Mouse (Mus musculus) midbrain, embryonic 13.5 days (tissue): Measurements from ENCODE around the gene Phpt1. TPM values are rescaled to one million over a fixed set of nuclear protein-coding genes. Genes with fewer than 3 reads are reported as not detected.

ENCODE experiments used
- ATAC-seq: fragments of 200-750 bp; cut with Nextera tagmentation; 2 replicates; pipeline ENCODE4 v1.8.0; 2017; ENCODE audit warnings: mild to moderate bottlenecking, moderate TSS enrichment, moderate library complexity
- H3K27ac ChIP-seq: fragments of 300-500 bp; sonication (generic); 2 replicates; pipeline ENCODE4 v1.5.1; 2015; ENCODE audit warnings: inconsistent platforms, mild to moderate bottlenecking, moderate library complexity
- H3K27me3 ChIP-seq: fragments of 300-500 bp; sonication (generic); 2 replicates; pipeline ENCODE4 v1.6.1; 2015; ENCODE audit warnings: mild to moderate bottlenecking, inconsistent platforms
- H3K36me3 ChIP-seq: fragments of 300-500 bp; sonication (generic); 2 replicates; pipeline ENCODE4 v1.6.1; 2015; ENCODE audit warnings: mild to moderate bottlenecking, inconsistent platforms
- H3K4me1 ChIP-seq: fragments of 300-500 bp; sonication (generic); replicated peaks from 2 replicates; pipeline ENCODE4 v1.6.1; 2015; ENCODE audit warnings: inconsistent platforms
- H3K4me2 ChIP-seq: fragments of 300-500 bp; sonication (generic); replicated peaks from 2 replicates; pipeline ENCODE4 v1.6.1; 2015; ENCODE audit warnings: moderate library complexity, mild to moderate bottlenecking, inconsistent platforms
- H3K4me3 ChIP-seq: fragments of 300-500 bp; sonication (generic); replicated peaks from 2 replicates; pipeline ENCODE4 v1.5.1; 2015; ENCODE audit warnings: mild to moderate bottlenecking, inconsistent platforms
- H3K9ac ChIP-seq: fragments of 300-500 bp; sonication (generic); replicated peaks from 2 replicates; pipeline ENCODE4 v1.6.1; 2015; ENCODE audit warnings: mild to moderate bottlenecking, inconsistent platforms
- H3K9me3 ChIP-seq: fragments of 300-500 bp; sonication (generic); 2 replicates; pipeline ENCODE4 v1.6.1; 2016; ENCODE audit warnings: mild to moderate bottlenecking, inconsistent platforms
- WGBS: fragments of 180-500 bp; shearing (Covaris S2); methylation state at CpG from one replicate; pipeline ENCODE4 v1.1.7; 2015; 5-methylcytosine and 5-hydroxymethylcytosine counted together
- polyA plus RNA-seq: library from polyadenylated mRNA; unstranded; fragments of >200 nt; fragmentation: Nextera tagmentation; extraction: Ambion mirVana; gene quantifications from 2 replicates; pipeline ENCODE4 v1.2.1, GENCODE M21; 2015

Phpt1 gene
- polyA plus RNA-seq, 1 experiment from 2014 or later, result 190 TPM

DNA sequence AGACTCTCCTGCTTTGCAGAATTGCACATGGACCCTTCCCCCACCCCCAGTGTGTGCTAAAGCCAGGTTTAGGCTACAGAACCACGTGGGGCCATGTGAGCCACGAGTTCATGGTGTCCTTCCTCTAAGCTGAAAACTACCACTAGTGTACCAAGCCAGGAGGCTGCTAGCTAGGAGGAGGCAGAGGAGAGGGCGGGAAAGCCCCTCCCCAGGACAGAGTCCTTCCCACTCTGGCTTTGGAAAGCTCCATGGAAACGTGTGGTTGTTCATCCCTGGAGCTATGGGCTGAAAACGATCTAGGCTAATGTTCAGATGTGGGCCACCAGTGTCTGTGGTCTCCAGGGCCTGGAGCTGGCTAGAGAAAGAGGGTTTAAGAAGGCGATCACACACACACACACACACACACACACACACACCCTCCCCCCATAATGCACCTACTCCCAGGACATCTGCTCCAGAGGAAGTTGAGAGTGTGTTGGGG lies 5.6 kb upstream of the Phpt1 start:
- Histone ChIP-seq H3K9ac (no peak overlapping the region; the same call in 1 of the 2 replicates), H3K4me1 (peaks cover 69% of the 10 kb centered on the region), H3K4me2 (peak overlapping the region; percentile 75), H3K27me3 (peaks cover 56% of the 10 kb centered on the region), H3K4me3 (peak overlapping the region; percentile 53), H3K27ac (no peak overlapping the region), H3K9me3 (no peaks in the 10 kb centered on the region), H3K36me3 (peaks cover 28% of the 10 kb centered on the region)
- ATAC-seq, result no peak
- WGBS, result 52% methylated on average over 6 of the region's 6 CpGs

- peak overlapping the region; percentile 75 for H3K4me2 ChIP-seq
- WGBS, result 10% methylated on average over 27 of the region's 27 CpGs
- peak overlapping the region; percentile 53 for H3K4me3 ChIP-seq
- H3K27me3 ChIP-seq, result peaks cover 58% of the 10 kb centered on the region
- no peak for ATAC-seq
- peaks cover 21% of the 10 kb centered on the region for H3K36me3 ChIP-seq
- 0 out of 2 replicates have a peak overlapping the region, but pooled peaks have one; percentile 8 for H3K9ac ChIP-seq
- H3K27ac ChIP-seq, result no peak overlapping the region
- H3K9me3 ChIP-seq, result no peaks in the 10 kb centered on the region
- H3K4me1 ChIP-seq, result peaks cover 73% of the 10 kb centered on the region
These were observed 4.9 kb upstream of the Phpt1 start for GRCm38 (mm10) chr2:25579737-25580460.

DNA sequence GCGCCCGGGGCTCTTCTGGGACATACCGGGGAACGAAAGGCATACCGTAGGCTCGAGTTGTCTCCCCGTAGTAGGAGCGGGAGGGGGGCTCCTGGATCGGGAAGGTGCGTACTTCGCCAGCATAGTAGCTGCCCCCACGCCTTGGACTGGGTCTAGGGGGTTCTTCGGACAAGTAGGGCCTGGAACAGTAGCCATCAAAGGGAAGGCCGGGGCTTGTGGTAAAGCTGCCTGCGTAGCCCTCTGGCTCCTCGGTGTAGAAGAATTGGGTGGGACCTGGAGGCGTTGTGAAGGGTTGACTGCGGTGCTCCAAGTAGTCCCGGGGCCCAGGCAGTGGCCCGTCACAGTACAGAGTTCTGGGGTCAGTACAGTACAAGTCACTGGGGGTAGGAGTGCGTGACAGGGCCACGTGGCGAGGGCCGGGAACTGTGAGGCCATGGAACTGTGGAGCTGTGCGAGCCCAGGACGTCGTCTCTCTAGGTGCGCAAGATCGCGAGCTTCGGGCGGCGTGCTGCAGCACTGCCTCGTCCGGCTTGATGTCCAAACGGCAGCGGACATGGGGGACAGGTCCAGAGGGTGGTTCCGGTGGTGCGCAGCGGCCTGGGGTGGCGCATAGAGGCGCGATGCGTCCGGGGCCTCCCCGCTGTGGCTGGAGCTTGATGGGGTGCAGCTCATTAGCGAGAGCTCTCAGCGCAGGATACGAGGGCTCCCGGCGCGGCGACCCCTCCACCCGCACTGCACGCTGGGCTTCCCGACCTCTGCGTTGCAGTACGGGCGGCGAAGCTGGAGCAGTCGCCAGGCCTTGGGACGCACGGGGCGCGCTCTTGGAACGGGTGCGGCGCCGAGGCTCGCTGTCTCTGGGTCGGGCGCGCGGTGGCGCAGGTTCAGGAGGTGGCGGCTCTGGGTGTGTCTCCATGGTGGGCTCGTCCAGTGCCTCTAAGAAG lies 4.0 kb upstream of the Phpt1 start:
- Histone ChIP-seq H3K4me1 (peaks cover 75% of the 10 kb centered on the region), H3K27ac (no peak overlapping the region), H3K36me3 (peaks cover 13% of the 10 kb centered on the region), H3K4me3 (peak overlapping the region; percentile 16), H3K9ac (peak overlapping the region; percentile 8), H3K27me3 (peaks cover 58% of the 10 kb centered on the region), H3K9me3 (no peaks in the 10 kb centered on the region), H3K4me2 (peak overlapping the region; percentile 24)
- ATAC-seq, result no peak
- 6% methylated on average over 77 of the region's 77 CpGs for whole genome bisulfite sequencing

- no peak overlapping the region for H3K9ac ChIP-seq
- WGBS, result 4% methylated on average over 75 of the region's 75 CpGs
- H3K9me3 ChIP-seq, result no peaks in the 10 kb centered on the region
- H3K27me3 ChIP-seq, result peaks cover 58% of the 10 kb centered on the region
- peak overlapping the region; percentile 23 for H3K4me3 ChIP-seq
- no peak for ATAC-seq
- H3K36me3 ChIP-seq, result peaks cover 4% of the 10 kb centered on the region
- H3K4me1 ChIP-seq, result peaks cover 79% of the 10 kb centered on the region
- peak overlapping the region; percentile 46 for H3K4me2 ChIP-seq
- H3K27ac ChIP-seq, result no peak overlapping the region
These were observed 3.1 kb upstream of the Phpt1 start for GRCm38 (mm10) chr2:25577951-25578795.

GRCm38 (mm10) chr2:25576965-25577891 lies 2.2 kb upstream of the Phpt1 start:
- Histone ChIP-seq H3K36me3 (no peaks in the 10 kb centered on the region), H3K4me1 (peaks cover 74% of the 10 kb centered on the region), H3K27me3 (peaks cover 58% of the 10 kb centered on the region), H3K4me3 (peak overlapping the region; percentile 23), H3K9me3 (no peaks in the 10 kb centered on the region), H3K4me2 (peak overlapping the region; percentile 46), H3K9ac (no peak overlapping the region), H3K27ac (no peak overlapping the region)
- 13% methylated on average over 92 of the region's 92 CpGs for WGBS
- no peak for ATAC-seq

DNA sequence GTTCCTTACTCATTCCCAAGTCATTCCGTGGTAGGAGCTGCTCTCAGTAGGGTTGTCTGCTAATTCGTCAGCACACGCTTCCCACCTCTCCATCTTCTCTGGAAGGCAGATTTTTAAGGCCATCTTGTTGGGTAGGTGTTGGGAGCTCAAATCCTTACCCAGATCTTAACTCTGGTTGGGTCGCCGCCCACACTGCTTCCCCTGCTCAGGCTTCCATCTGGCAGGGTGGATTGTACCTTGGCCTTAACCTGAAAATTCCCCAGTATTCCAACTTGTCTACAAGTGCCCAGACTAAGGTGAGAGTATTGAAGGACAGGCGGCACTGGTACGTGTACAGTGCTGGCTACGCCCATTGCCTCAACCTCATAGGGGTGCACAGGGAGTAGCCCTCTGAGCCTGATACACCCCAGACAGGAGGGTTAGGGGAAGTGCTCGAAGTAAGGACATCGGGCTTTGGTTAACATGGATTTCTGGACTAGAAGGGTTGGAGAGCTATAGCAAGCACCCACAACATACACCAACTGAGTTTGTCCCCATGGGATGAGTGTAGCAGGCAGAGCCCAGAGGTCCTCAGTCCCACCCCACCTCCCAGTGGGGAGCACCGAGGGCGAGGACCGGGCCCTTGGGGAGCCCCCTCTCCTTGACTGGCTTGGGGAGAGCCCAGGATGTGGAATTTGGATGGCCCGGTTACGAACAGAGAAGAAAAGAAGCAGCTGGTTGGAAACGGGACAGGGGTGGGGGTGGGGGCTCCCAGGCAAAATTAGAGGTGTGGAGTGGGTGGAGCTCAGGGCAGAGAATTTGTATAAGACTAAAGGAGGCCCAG lies 1.2 kb upstream of the Phpt1 start:
- Histone ChIP-seq H3K27me3 (peaks cover 58% of the 10 kb centered on the region), H3K27ac (no peak overlapping the region), H3K4me3 (peak overlapping the region; percentile 60), H3K9ac (no peak overlapping the region; the same call in 1 of the 2 replicates), H3K4me1 (peaks cover 66% of the 10 kb centered on the region), H3K36me3 (peaks cover 8% of the 10 kb centered on the region; the same call in 1 of the 2 replicates), H3K4me2 (peak overlapping the region; percentile 97), H3K9me3 (no peaks in the 10 kb centered on the region)
- WGBS, result 73% methylated on average over 16 of the region's 16 CpGs
- no peak for ATAC-seq

DNA sequence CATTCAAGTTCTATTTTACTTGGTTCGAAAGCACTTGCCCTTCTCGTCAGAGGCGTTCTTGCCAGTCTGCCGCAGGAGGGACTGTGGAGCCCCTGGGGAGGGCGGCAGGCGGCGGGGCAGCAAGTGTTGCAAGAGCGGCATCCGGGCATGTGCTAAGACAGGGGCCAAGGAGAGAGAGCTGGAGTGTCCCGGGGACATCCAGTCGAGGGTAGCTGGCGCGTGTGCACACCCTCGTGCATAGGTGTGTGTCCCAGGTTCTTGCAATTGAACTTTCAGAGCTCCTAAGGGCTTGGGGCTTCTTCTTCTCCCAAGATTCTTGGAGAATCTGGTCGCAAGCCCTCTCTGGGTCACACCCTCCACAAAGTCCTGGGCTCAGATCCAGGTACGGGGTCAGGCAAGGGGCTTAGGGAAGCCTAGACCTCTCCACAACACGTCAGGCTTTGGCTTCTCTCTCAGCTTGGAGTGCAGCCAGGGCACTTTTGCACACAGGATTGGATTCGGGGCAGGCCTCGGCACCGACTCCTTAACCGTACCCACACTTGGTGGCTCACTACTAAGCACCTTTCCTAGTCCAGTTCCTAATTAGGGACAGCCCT lies 506 bp upstream of the Phpt1 start:
- Histone ChIP-seq H3K4me3 (peak overlapping the region; percentile 60), H3K9ac (peak overlapping the region; percentile 67), H3K4me1 (peaks cover 59% of the 10 kb centered on the region), H3K36me3 (peaks cover 14% of the 10 kb centered on the region), H3K9me3 (no peaks in the 10 kb centered on the region), H3K27me3 (peaks cover 51% of the 10 kb centered on the region), H3K4me2 (peak overlapping the region; percentile 97), H3K27ac (peak overlapping the region; percentile 90)
- peak; percentile 0; the same call in 1 of the 2 replicates for ATAC-seq
- 14% methylated on average over 21 of the region's 21 CpGs for WGBS

- Histone ChIP-seq H3K4me2 (peak overlapping the region; percentile 97), H3K27ac (peak overlapping the region; percentile 90), H3K4me3 (peak overlapping the region; percentile 60), H3K9me3 (no peaks in the 10 kb centered on the region), H3K9ac (peak overlapping the region; percentile 79), H3K27me3 (peaks cover 37% of the 10 kb centered on the region), H3K4me1 (peaks cover 46% of the 10 kb centered on the region), H3K36me3 (peaks cover 27% of the 10 kb centered on the region)
- WGBS, result 18% methylated on average over 11 of the region's 11 CpGs
- peak; percentile 1 for ATAC-seq
These were observed 888 bp downstream of the Phpt1 start for GRCm38 (mm10) chr2:25574136-25574535.

GRCm38 (mm10) chr2:25573068-25573467 lies 2.0 kb downstream of the Phpt1 start:
- H3K27me3 ChIP-seq, result peaks cover 26% of the 10 kb centered on the region
- H3K4me3 ChIP-seq, result peak overlapping the region; percentile 60; the same call in 1 of the 2 replicates
- no peak overlapping the region; the same call in 1 of the 2 replicates for H3K9ac ChIP-seq
- peak overlapping the region; percentile 97; the same call in 1 of the 2 replicates for H3K4me2 ChIP-seq
- no peak overlapping the region for H3K27ac ChIP-seq
- H3K36me3 ChIP-seq, result peaks cover 38% of the 10 kb centered on the region
- ATAC-seq, result no peak
- no peaks in the 10 kb centered on the region for H3K9me3 ChIP-seq
- 95% methylated on average over 2 of the region's 2 CpGs for WGBS
- H3K4me1 ChIP-seq, result peaks cover 38% of the 10 kb centered on the region
